13 mouse cellular contexts compared by ENCODE assay signal in genomic region chr2:153914151-153914550, GRCm38 (mm10). TPM values are rescaled to one million over a fixed set of nuclear protein-coding genes. Genes with fewer than 3 reads are reported as not detected.
DNase-seq lines count a peak whose midpoint lies in the region; ATAC-seq and TF ChIP-seq lines count a peak whose summit lies in the region.
"Had no signal": no experiment of that assay in that cellular context is flagged by ENCODE, and none has a peak within 500 bp of the region (broad histone marks: within the 10 kb centered on the region; RNA-seq: fewer than 3 reads in every experiment).

No protein-coding gene starts in this region.

- no peaks in the 10 kb centered on the region for H3K36me3 ChIP-seq in thymus, adult 2 months (ENCODE audit: control insufficient read depth, insufficient read depth, low read length)
- no peaks in the 10 kb centered on the region for H3K36me3 ChIP-seq in forebrain, embryonic 16.5 days (ENCODE audit: control insufficient read depth, insufficient read depth)
- H3K36me3 ChIP-seq: heart, embryonic 15.5 days; limb, embryonic 15.5 days had no signal

- no peak overlapping the region for H3K27ac ChIP-seq in thymus, adult 2 months (ENCODE audit: control insufficient read depth, insufficient read depth, low read length)
- no peak overlapping the region for H3K27ac ChIP-seq in forebrain, embryonic 16.5 days (ENCODE audit: low read length)
- H3K27ac ChIP-seq: heart, embryonic 15.5 days; limb, embryonic 15.5 days had no signal

- no peak overlapping the region for H3K9ac ChIP-seq in forebrain, embryonic 16.5 days (replicated peaks; ENCODE audit: low read depth, low read length)
- H3K9ac ChIP-seq: heart, embryonic 15.5 days; limb, embryonic 15.5 days had no signal

- no peaks in the 10 kb centered on the region for H3K9me3 ChIP-seq in forebrain, embryonic 16.5 days (ENCODE audit: control insufficient read depth, low read length)
- H3K9me3 ChIP-seq: heart, embryonic 15.5 days; limb, embryonic 15.5 days had no signal

- intact Hi-C loops in left cerebral cortex, postnatal 36 days (cut with DNase I) = no loop called here

- H3K4me2 ChIP-seq in forebrain, embryonic 16.5 days (ENCODE audit: low read length) = no peak overlapping the region
- H3K4me2 ChIP-seq: heart, embryonic 15.5 days; limb, embryonic 15.5 days had no signal

- H3K4me3 ChIP-seq in thymus, adult 2 months (ENCODE audit: control insufficient read depth, insufficient read depth, low read length) = no peak overlapping the region
- no peak overlapping the region for H3K4me3 ChIP-seq in forebrain, embryonic 16.5 days (replicated peaks; ENCODE audit: low read length)
- H3K4me3 ChIP-seq: heart, embryonic 15.5 days; limb, embryonic 15.5 days; myocyte had no signal

- ATAC-seq in common myeloid progenitor, adult 5-6 weeks (replicated peaks; ENCODE audit: low read depth, poor library complexity, severe bottlenecking) = peak; percentile 40; the same call in 1 of the 2 replicates
- no peak for ATAC-seq in forebrain, embryonic 16.5 days

- DNase-seq in gastrocnemius, postnatal 10 days = peak; percentile 54
- DNase-seq in gastrocnemius, adult 18-20 months (ENCODE audit: low spot score) = no peak
- DNase-seq in Muller cell, postnatal 12 days (ENCODE audit: inconsistent ontology term) = peak; percentile 76
- DNase-seq in left cerebral cortex, postnatal 36 days (ENCODE audit: low spot score in 2 of 2) = peak; percentile 11 to 22
- no peak for DNase-seq in thymus, adult 2 months
- no peak for DNase-seq in thymus, postnatal 25 days

- H3K27me3 ChIP-seq in thymus, adult 2 months (ENCODE audit: control insufficient read depth, insufficient read depth, low read length) = no peaks in the 10 kb centered on the region
- no peaks in the 10 kb centered on the region for H3K27me3 ChIP-seq in forebrain, embryonic 16.5 days (replicated peaks; ENCODE audit: control insufficient read depth, insufficient read depth, low read length)
- H3K27me3 ChIP-seq: heart, embryonic 15.5 days; limb, embryonic 15.5 days had no signal

- no peaks in the 10 kb centered on the region for H3K4me1 ChIP-seq in thymus, adult 2 months (replicated peaks; ENCODE audit: control insufficient read depth, insufficient read depth, low read length)
- H3K4me1 ChIP-seq in forebrain, embryonic 16.5 days (replicated peaks; ENCODE audit: control insufficient read depth, insufficient read depth, low read length) = peaks cover 3% of the 10 kb centered on the region; the same call in 1 of the 2 replicates
- H3K4me1 ChIP-seq: limb, embryonic 15.5 days had no signal

- TF ChIP-seq POLR2A in thymus, adult 2 months (IDR thresholded peaks at IDR 0.05; ENCODE audit: control insufficient read depth, extremely low read depth, insufficient read depth, low read length, poor library complexity) = no peak

- WGBS in thymus, adult 2 months = 44% methylated on average over 5 of the region's 5 CpGs
- WGBS in forebrain, embryonic 16.5 days = 37% methylated on average over 5 of the region's 5 CpGs

- no peak for TF ChIP-seq CTCF in thymus, adult 2 months (IDR thresholded peaks at IDR 0.05; ENCODE audit: borderline replicate concordance, control insufficient read depth, extremely low read depth, insufficient read depth, low read length, poor library complexity)

RNA-seq across cellular contexts. Expression of gene Bpifb3, which starts 3.9 kb away (rescaled TPM):
- total RNA-seq in gastrocnemius, postnatal 10 days (2021) = not detected
- not detected for total RNA-seq in gastrocnemius, adult 18-20 months (2021)
- total RNA-seq in common myeloid progenitor, adult 5-6 weeks (2017) = not detected in 2 replicates
- not detected for total RNA-seq in left cerebral cortex, postnatal 36 days (2021)
- polyA plus RNA-seq in thymus, adult 2 months (2012; rRNA removed) = 0.59 and 0.89 TPM in 2 replicates
- polyA plus RNA-seq in forebrain, embryonic 16.5 days (2015; fragmentation: Nextera tagmentation; extraction: Ambion mirVana) = not detected in 2 replicates
- total RNA-seq: ES-E14 had no signal
- polyA plus RNA-seq: cerebellum, adult 2 months; heart, embryonic 15.5 days; limb, embryonic 15.5 days; myocyte had no signal

RNA-seq across cellular contexts. Expression of gene Bpifb6, which starts 14.0 kb away (rescaled TPM):
- total RNA-seq in gastrocnemius, postnatal 10 days (2021) = not detected
- not detected for total RNA-seq in gastrocnemius, adult 18-20 months (2021)
- not detected in 2 replicates for total RNA-seq in common myeloid progenitor, adult 5-6 weeks (2017)
- total RNA-seq in left cerebral cortex, postnatal 36 days (2021) = not detected
- 0.23 and 0.27 TPM in 2 replicates for polyA plus RNA-seq in thymus, adult 2 months (2012; rRNA removed)
- not detected in 2 replicates for polyA plus RNA-seq in forebrain, embryonic 16.5 days (2015; fragmentation: Nextera tagmentation; extraction: Ambion mirVana)
- total RNA-seq: ES-E14 had no signal
- polyA plus RNA-seq: heart, embryonic 15.5 days; limb, embryonic 15.5 days; myocyte had no signal

RNA-seq across cellular contexts. Expression of gene Bpifb4, which starts 23.9 kb away (rescaled TPM):
- total RNA-seq in gastrocnemius, postnatal 10 days (2021) = not detected
- total RNA-seq in gastrocnemius, adult 18-20 months (2021) = not detected
- not detected in 2 replicates for total RNA-seq in common myeloid progenitor, adult 5-6 weeks (2017)
- not detected for total RNA-seq in left cerebral cortex, postnatal 36 days (2021)
- polyA plus RNA-seq in thymus, adult 2 months (2012; rRNA removed) = 0.13 and 0.29 TPM in 2 replicates
- polyA plus RNA-seq in forebrain, embryonic 16.5 days (2015; fragmentation: Nextera tagmentation; extraction: Ambion mirVana) = not detected in 2 replicates
- total RNA-seq: ES-E14 had no signal
- polyA plus RNA-seq: heart, embryonic 15.5 days; limb, embryonic 15.5 days; myocyte had no signal

RNA-seq across cellular contexts. Expression of gene Bpifb2, which starts 39.3 kb away (rescaled TPM):
- not detected for total RNA-seq in gastrocnemius, postnatal 10 days (2021)
- not detected for total RNA-seq in gastrocnemius, adult 18-20 months (2021)
- total RNA-seq in common myeloid progenitor, adult 5-6 weeks (2017) = not detected in 2 replicates
- total RNA-seq in left cerebral cortex, postnatal 36 days (2021) = not detected
- polyA plus RNA-seq in thymus, adult 2 months (2012; rRNA removed) = 0.71 and 0.73 TPM in 2 replicates
- not detected in 2 replicates for polyA plus RNA-seq in forebrain, embryonic 16.5 days (2015; fragmentation: Nextera tagmentation; extraction: Ambion mirVana)
- total RNA-seq: ES-E14 had no signal
- polyA plus RNA-seq: heart, embryonic 15.5 days; limb, embryonic 15.5 days; myocyte had no signal

RNA-seq across cellular contexts. Expression of gene Sun5, which starts 43.3 kb away (rescaled TPM):
- total RNA-seq in gastrocnemius, postnatal 10 days (2021) = not detected
- total RNA-seq in gastrocnemius, adult 18-20 months (2021) = not detected
- not detected in 2 replicates for total RNA-seq in common myeloid progenitor, adult 5-6 weeks (2017)
- not detected for total RNA-seq in left cerebral cortex, postnatal 36 days (2021)
- polyA plus RNA-seq in thymus, adult 2 months (2012; rRNA removed) = not detected in 2 replicates
- polyA plus RNA-seq in forebrain, embryonic 16.5 days (2015; fragmentation: Nextera tagmentation; extraction: Ambion mirVana) = not detected in 2 replicates
- total RNA-seq: ES-E14 had no signal
- polyA plus RNA-seq: cerebellum, adult 2 months; heart, embryonic 15.5 days; limb, embryonic 15.5 days; myocyte had no signal

Comparison
In these comparisons a context has a peak if more than half of its experiments do, and no peak if none do; other contexts are left out.
1. DNase-seq: peak in gastrocnemius, postnatal 10 days (single experiment), Muller cell, postnatal 12 days (single experiment) and left cerebral cortex, postnatal 36 days (2 of 2); none in gastrocnemius, adult 18-20 months (single experiment), thymus, adult 2 months (single experiment) and thymus, postnatal 25 days (single experiment).